Mouse (Mus musculus): ENCODE results near the gene Sdk2. TPM values are rescaled to one million over a fixed set of nuclear protein-coding genes. Genes with fewer than 3 reads are reported as not detected.

The Sdk2 gene
- total and polyA plus RNA-seq, 3 experiments = 1.2 to 4.8 (median 1.3) TPM

- no peak for TF ChIP-seq MYC (IDR thresholded peaks at IDR 0.05; ENCODE audit: low read depth, low read length)
- no peak for TF ChIP-seq GABPA (IDR thresholded peaks at IDR 0.05; ENCODE audit: insufficient replicate concordance, low read depth, low read length)
- no peak for TF ChIP-seq SMC3 (IDR thresholded peaks at IDR 0.05; ENCODE audit: low read depth, low read length)
- TF ChIP-seq MAZ (IDR thresholded peaks at IDR 0.05; ENCODE audit: low read depth, low read length) = no peak
- no peak for TF ChIP-seq POLR2AphosphoS2 (IDR thresholded peaks at IDR 0.05; ENCODE audit: low read depth, low read length)
- H3K4me3 ChIP-seq (replicated peaks in 1 of 3; ENCODE audit: low read depth in 2 of 3, low read length in 2 of 3, poor library complexity in 1 of 3) = no peak overlapping the region
- dilution Hi-C loops (cut with MboI; ENCODE audit: extremely low pct_ligation_motif_present, extremely low pct_unique_long_range_greater_than_20kb, low sequenced_read_pairs) = no loop called here
These were observed 13.8 kb upstream of the Sdk2 start for GRCm38 (mm10) chr11:114080606-114081005.

GRCm38 (mm10) chr11:114072644-114073043 is 5.8 kb upstream of the Sdk2 start:
- H3K27me3 ChIP-seq (replicated peaks) = peaks cover 9% of the 10 kb centered on the region
- TF ChIP-seq NELFE (IDR thresholded peaks at IDR 0.05; ENCODE audit: low read depth, low read length) (no peak; the same call in 1 of the 2 replicates), TBP (conservative IDR thresholded peaks at IDR 0.05; ENCODE audit: low read depth, low read length) (no peak), MAFK (IDR thresholded peaks at IDR 0.05; ENCODE audit: insufficient replicate concordance, low read length) (no peak), CHD2 (IDR thresholded peaks at IDR 0.05; ENCODE audit: low read length) (no peak), HCFC1 (IDR thresholded peaks at IDR 0.05; ENCODE audit: low read depth, low read length) (no peak), EP300 (IDR thresholded peaks at IDR 0.05; ENCODE audit: low read length) (no peak), RAD21 (IDR thresholded peaks at IDR 0.05; ENCODE audit: low read depth, low read length) (no peak), MEF2A (IDR thresholded peaks at IDR 0.05; ENCODE audit: borderline replicate concordance, low read depth, low read length) (no peak), BHLHE40 (IDR thresholded peaks at IDR 0.05; ENCODE audit: low read depth, low read length) (peak; percentile 66; the same call in 1 of the 2 replicates), ZKSCAN1 (IDR thresholded peaks at IDR 0.05; ENCODE audit: borderline replicate concordance, low read depth, low read length) (no peak), USF2 (conservative IDR thresholded peaks at IDR 0.05; ENCODE audit: low read depth, low read length) (peak; percentile 65), ELF1 (IDR thresholded peaks at IDR 0.05; ENCODE audit: low read depth, low read length) (peak; percentile 65), MYC (IDR thresholded peaks at IDR 0.05; ENCODE audit: low read depth, low read length) (no peak), POLR2A (IDR thresholded peaks at IDR 0.05; ENCODE audit: low read depth, low read length) (peak; percentile 43), ZC3H11A (IDR thresholded peaks at IDR 0.05; ENCODE audit: low read depth, low read length) (no peak), ZNF384 (IDR thresholded peaks at IDR 0.05; ENCODE audit: low read depth, low read length) (no peak), UBTF (IDR thresholded peaks at IDR 0.05; ENCODE audit: low read depth, low read length) (no peak), MAX (IDR thresholded peaks at IDR 0.05; ENCODE audit: low read length) (peak; percentile 11; the same call in 1 of the 2 replicates), IRF4 (IDR thresholded peaks at IDR 0.05; ENCODE audit: low read depth, low read length) (no peak), USF1 (IDR thresholded peaks at IDR 0.05; ENCODE audit: low read depth, low read length) (peak; percentile 76), TCF12 (IDR thresholded peaks at IDR 0.05; ENCODE audit: low read depth, low read length) (no peak; the same call in 1 of the 2 replicates), POLR2AphosphoS2 (IDR thresholded peaks at IDR 0.05; ENCODE audit: low read depth, low read length) (no peak), JUND (conservative IDR thresholded peaks at IDR 0.05; ENCODE audit: low read depth, low read length) (no peak), MXI1 (IDR thresholded peaks at IDR 0.05; ENCODE audit: low read depth, low read length) (no peak), E2F4 (IDR thresholded peaks at IDR 0.05; ENCODE audit: insufficient replicate concordance, low read depth, low read length) (no peak), ETS1 (conservative IDR thresholded peaks at IDR 0.05; ENCODE audit: low read depth, low read length) (0 out of 2 replicates have a peak, but pooled peaks have one; percentile 7), KAT2A (IDR thresholded peaks at IDR 0.05; ENCODE audit: insufficient replicate concordance, low read length) (no peak), RCOR1 (conservative IDR thresholded peaks at IDR 0.05; ENCODE audit: low read depth, low read length) (no peak)
- H3K4me2 ChIP-seq (ENCODE audit: insufficient read depth, low read depth, poor library complexity, severe bottlenecking) = no peak overlapping the region
- H3K27ac ChIP-seq (ENCODE audit: insufficient read depth, low read depth) = no peak overlapping the region
- H3K9me3 ChIP-seq (replicated peaks; ENCODE audit: low read length) = peaks cover 20% of the 10 kb centered on the region
- H3K9ac ChIP-seq (ENCODE audit: insufficient read depth, low read depth) = peak overlapping the region; percentile 50; the same call in 1 of the 2 replicates
- peaks cover 2 to 15% of the 10 kb centered on the region in 2 experiments; a peak in 3 of 4 replicates for H3K4me1 ChIP-seq (ENCODE audit: control insufficient read depth in 1 of 2, insufficient read depth in 2 of 2)
- DNase-seq (ENCODE audit: extremely low read depth) = peak; percentile 78
- no peaks in the 10 kb centered on the region for H3K36me3 ChIP-seq (replicated peaks in 1 of 2; ENCODE audit: control insufficient read depth in 1 of 2, insufficient read depth in 1 of 2, low read length in 1 of 2)
- no peaks in the 10 kb centered on the region for H3K79me2 ChIP-seq (replicated peaks; ENCODE audit: control insufficient read depth, extremely low read depth, insufficient read depth, poor library complexity, severe bottlenecking)
- dilution Hi-C loops (cut with MboI; ENCODE audit: extremely low pct_ligation_motif_present, extremely low pct_unique_long_range_greater_than_20kb, low sequenced_read_pairs) = no loop called here
- in situ Hi-C loops (cut with MboI; ENCODE audit: low pct_ligation_motif_present, low pct_unique_long_range_greater_than_20kb, low sequenced_read_pairs) = loop anchor here (10.0 kb wide), 1 partner anchor 188 kb away; no protein-coding TSS in a partner anchor
- peak overlapping the region; percentile 57 to 60 (median 59) for H3K4me3 ChIP-seq (replicated peaks in 1 of 3; ENCODE audit: low read depth in 2 of 3, low read length in 2 of 3, poor library complexity in 1 of 3)

More at GRCm38 (mm10) chr11:114080606-114081005, 13.8 kb upstream of the Sdk2 start:
- Histone ChIP-seq H3K9ac (ENCODE audit: insufficient read depth, low read depth) (no peak overlapping the region), H3K27ac (ENCODE audit: insufficient read depth, low read depth) (no peak overlapping the region), H3K27me3 (replicated peaks) (peaks cover 32% of the 10 kb centered on the region), H3K4me1 (ENCODE audit: control insufficient read depth in 1 of 2, insufficient read depth in 2 of 2) (no peaks in the 10 kb centered on the region), H3K9me3 (replicated peaks; ENCODE audit: low read length) (peaks cover 24% of the 10 kb centered on the region), H3K79me2 (replicated peaks; ENCODE audit: control insufficient read depth, extremely low read depth, insufficient read depth, poor library complexity, severe bottlenecking) (no peaks in the 10 kb centered on the region), H3K4me2 (ENCODE audit: insufficient read depth, low read depth, poor library complexity, severe bottlenecking) (no peak overlapping the region), H3K36me3 (replicated peaks in 1 of 2; ENCODE audit: control insufficient read depth in 1 of 2, insufficient read depth in 1 of 2, low read length in 1 of 2) (no peaks in the 10 kb centered on the region)
- in situ Hi-C loops (cut with MboI; ENCODE audit: low pct_ligation_motif_present, low pct_unique_long_range_greater_than_20kb, low sequenced_read_pairs) = no loop called here
- DNase-seq (ENCODE audit: extremely low read depth) = no peak

All from CH12.LX (cell line).